Mouse (Mus musculus) liver, embryonic 16.5 days (tissue): ENCODE results near the gene Ubl7. TPM values are rescaled to one million over a fixed set of nuclear protein-coding genes. Genes with fewer than 3 reads are reported as not detected.

Experiments
- ATAC-seq: fragments of 200-750 bp; cut with Nextera tagmentation; 2 replicates; pipeline ENCODE4 v1.8.0; 2017; ENCODE audit warnings: low read depth, mild to moderate bottlenecking, moderate number of reproducible peaks, moderate library complexity
- H3K27ac ChIP-seq: fragments of 300-500 bp; sonication (generic); 2 replicates; pipeline ENCODE4 v1.5.1; 2014; ENCODE audit warnings: mild to moderate bottlenecking, low read length
- H3K27me3 ChIP-seq: fragments of 300-500 bp; sonication (generic); 2 replicates; pipeline ENCODE4 v1.6.1; 2014; ENCODE audit warnings: low read depth, low read length, mixed read lengths; ENCODE audit not compliant: control insufficient read depth, insufficient read depth
- H3K36me3 ChIP-seq: fragments of 300-500 bp; sonication (generic); 2 replicates; pipeline ENCODE4 v1.6.1; 2014; ENCODE audit warnings: mild to moderate bottlenecking; ENCODE audit not compliant: control insufficient read depth, insufficient read depth
- H3K4me1 ChIP-seq: fragments of 300-500 bp; sonication (generic); 2 replicates; pipeline ENCODE4 v1.6.1; 2014; ENCODE audit warnings: low read depth, low read length, mixed read lengths; ENCODE audit not compliant: control insufficient read depth
- H3K4me2 ChIP-seq: fragments of 300-500 bp; sonication (generic); 2 replicates; pipeline ENCODE4 v1.6.1; 2014; ENCODE audit warnings: low read depth, low read length, mixed read lengths
- H3K4me3 ChIP-seq: fragments of 300-500 bp; sonication (generic); 2 replicates; pipeline ENCODE4 v1.5.1; 2014; ENCODE audit warnings: low read depth, mild to moderate bottlenecking, low read length
- H3K9ac ChIP-seq: fragments of 300-500 bp; sonication (generic); 2 replicates; pipeline ENCODE4 v1.6.1; 2014; ENCODE audit warnings: low read depth, low read length
- H3K9me3 ChIP-seq: fragments of 300-500 bp; sonication (generic); replicated peaks from 2 replicates; pipeline ENCODE4 v1.6.1; 2016; ENCODE audit warnings: low read length; ENCODE audit not compliant: control insufficient read depth
- WGBS: fragments of 180-500 bp; shearing (Covaris S2); extraction: QIAGEN DNeasy Blood & Tissue Kit; methylation state at CpG from one replicate; pipeline ENCODE4 v1.1.7; 2014; ENCODE audit not compliant: insufficient replicate concordance; 5-methylcytosine and 5-hydroxymethylcytosine counted together
- polyA plus RNA-seq: library from polyadenylated mRNA; unstranded; fragments of >200 nt; fragmentation: Nextera tagmentation; extraction: Ambion mirVana; gene quantifications from 2 replicates; pipeline ENCODE4 v1.2.1, GENCODE M21; 2015

The Ubl7 gene
- polyA plus RNA-seq, 1 experiment from 2014 or later, result 50.5 TPM

DNA sequence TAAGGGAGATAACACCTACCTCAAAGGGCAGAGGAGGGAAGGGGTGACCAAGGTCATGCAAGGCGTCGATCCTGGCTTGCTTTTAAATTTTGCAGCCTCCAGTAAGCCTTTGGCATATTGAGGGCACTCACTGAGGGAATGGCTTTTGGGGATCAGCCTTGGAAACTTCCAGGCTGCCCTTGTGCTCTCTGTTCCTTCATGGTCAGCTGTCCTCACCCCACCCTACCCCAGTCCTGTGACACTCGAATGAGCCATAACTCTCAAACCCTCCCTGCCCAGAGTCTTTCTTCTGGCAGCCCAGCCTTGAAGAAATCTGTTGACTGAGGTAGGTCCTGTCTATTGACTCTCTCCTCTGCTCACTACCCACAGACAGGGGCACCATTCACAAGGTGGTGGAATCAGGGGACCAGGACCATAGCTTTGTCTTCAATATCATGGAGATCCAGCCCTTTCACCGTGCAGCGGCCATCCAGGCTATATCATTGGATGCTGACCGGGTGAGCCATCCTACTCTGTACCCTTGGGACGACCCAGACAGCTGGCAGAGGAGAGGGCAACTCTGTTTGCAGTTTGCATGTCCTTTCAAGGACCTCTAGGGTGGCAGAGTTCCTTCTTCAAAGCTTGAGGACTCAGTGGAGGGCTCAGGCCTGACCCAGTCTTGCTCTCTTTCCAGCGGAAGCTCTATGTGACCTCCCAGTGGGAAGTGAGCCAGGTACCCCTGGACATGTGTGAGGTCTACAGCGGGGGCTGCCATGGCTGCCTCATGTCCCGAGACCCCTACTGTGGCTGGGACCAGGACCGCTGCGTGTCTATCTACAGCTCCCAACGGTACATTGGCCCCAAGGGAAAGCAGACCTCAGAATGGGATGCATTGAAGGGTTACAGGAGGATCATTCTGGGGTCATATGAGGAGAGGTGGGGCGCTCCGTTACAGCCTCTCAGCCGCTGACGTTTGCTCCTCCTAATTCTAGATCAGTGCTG is 49.4 kb downstream of the Ubl7 start:
- H3K27me3 ChIP-seq, result no peaks in the 10 kb centered on the region
- H3K4me1 ChIP-seq, result no peaks in the 10 kb centered on the region
- no peak overlapping the region for H3K27ac ChIP-seq
- 64% methylated on average over 17 of the region's 17 CpGs for WGBS
- H3K9ac ChIP-seq, result no peak overlapping the region
- no peaks in the 10 kb centered on the region for H3K36me3 ChIP-seq
- ATAC-seq, result no peak
- no peaks in the 10 kb centered on the region for H3K9me3 ChIP-seq
- H3K4me3 ChIP-seq, result no peak overlapping the region
- no peak overlapping the region for H3K4me2 ChIP-seq

DNA sequence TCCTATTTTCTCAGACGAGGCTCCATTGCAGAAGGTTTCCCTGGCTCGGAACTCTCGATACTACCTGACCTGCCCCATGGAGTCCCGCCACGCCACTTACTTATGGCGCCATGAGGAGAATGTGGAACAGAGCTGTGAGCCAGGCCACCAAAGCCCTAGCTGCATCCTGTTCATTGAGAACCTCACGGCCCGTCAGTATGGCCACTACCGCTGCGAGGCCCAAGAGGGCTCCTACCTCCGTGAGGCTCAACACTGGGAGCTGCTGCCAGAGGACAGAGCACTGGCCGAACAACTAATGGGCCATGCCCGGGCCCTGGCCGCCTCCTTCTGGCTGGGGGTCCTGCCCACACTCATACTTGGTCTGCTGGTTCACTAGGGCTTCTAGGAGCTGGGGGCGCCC is 50.4 kb downstream of the Ubl7 start:
- no peak overlapping the region for H3K27ac ChIP-seq
- no peak for ATAC-seq
- WGBS, result 79% methylated on average over 15 of the region's 15 CpGs

DNA sequence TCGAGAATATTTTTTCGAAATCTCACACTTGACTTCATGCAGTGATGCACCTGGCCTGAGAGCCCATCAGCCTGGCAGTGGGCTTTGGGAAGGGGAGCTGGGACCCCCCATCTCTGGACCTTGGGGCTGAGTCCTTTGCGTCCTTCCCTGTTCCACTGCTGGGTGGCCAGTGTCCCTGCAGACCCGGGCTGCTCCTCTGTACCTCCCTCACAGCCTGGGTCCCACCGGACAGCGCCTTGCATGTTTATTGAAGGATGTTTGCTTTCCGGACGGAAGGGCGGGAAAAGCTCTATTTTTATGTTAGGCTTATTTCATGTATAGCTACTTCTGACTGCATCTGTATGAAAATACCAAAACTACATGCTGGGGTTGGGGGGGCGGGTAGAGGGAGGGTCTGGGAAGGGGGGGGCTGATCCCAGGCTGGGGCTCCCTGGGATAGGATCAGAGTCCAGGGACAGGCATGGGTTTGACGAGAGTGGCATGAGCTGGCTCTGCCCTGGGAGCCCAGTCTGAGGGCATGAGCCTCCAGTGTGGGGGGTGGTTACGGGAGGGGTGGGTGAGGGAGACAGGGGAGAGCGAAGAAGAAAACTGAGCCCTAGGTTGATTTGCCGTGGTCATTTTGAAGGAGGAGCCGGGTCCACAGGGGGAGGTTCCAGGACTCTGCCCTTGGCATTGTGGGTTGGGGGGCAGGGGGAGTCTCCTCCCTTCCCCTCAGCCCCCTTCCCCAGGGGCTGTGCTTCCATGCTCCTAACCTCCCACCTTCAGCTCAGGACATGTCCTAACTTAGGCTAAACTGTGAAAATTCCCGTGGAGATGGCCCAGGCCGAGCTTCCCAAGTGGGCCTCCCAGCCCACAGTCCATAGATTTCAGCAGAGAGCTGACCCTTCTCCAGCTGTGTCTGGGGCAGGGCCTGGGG is 51.3 kb downstream of the Ubl7 start:
- Histone ChIP-seq H3K36me3 (no peaks in the 10 kb centered on the region), H3K4me3 (no peak overlapping the region), H3K27ac (no peak overlapping the region), H3K9ac (no peak overlapping the region), H3K4me2 (no peak overlapping the region), H3K27me3 (no peaks in the 10 kb centered on the region), H3K4me1 (no peaks in the 10 kb centered on the region), H3K9me3 (no peaks in the 10 kb centered on the region)
- ATAC-seq, result no peak
- 53% methylated on average over 17 of the region's 17 CpGs for WGBS

More for the DNA sequence above, 50.4 kb downstream of the Ubl7 start:
- Histone ChIP-seq H3K4me2 (no peak overlapping the region), H3K4me3 (no peak overlapping the region), H3K36me3 (no peaks in the 10 kb centered on the region), H3K9me3 (no peaks in the 10 kb centered on the region), H3K9ac (no peak overlapping the region), H3K4me1 (no peaks in the 10 kb centered on the region), H3K27me3 (no peaks in the 10 kb centered on the region)

DNA sequence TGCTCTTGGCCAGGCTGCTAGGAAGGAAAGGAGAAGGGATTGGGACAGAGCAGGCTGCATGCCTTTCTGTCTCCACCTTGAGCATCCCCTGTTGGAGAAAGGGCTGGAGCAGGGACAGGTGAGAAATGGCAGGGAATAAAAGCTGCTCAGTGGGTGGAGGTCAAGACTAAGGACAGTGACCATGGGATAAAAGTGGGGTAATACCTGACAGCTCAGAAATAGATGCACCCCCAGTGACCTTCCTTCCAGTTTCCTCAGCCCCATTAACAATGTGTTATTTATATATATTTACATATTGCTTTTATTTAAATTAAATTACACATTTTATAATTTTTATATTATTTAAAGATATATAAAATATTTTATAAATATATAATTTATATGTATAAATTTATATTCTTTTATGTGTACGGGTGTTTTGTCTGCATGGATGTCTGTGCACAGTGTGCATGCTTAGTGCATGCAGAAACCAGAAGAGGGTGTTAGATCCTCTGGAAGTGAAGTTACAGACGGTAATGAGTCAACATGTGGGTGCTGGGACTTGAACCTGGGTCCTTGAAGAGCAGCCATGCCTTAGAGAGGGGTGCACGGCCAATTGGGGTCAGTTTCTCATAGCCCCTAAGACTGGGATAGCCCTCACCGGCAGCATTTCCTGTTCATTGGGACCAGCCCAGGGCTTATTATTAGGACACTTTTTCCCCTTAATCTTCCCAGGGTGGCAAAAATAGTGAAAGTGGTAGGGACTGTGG is 52.6 kb downstream of the Ubl7 start:
- Histone ChIP-seq H3K9me3 (no peaks in the 10 kb centered on the region), H3K27ac (no peak overlapping the region), H3K4me2 (no peak overlapping the region), H3K27me3 (no peaks in the 10 kb centered on the region), H3K36me3 (no peaks in the 10 kb centered on the region), H3K9ac (no peak overlapping the region), H3K4me3 (no peak overlapping the region), H3K4me1 (no peaks in the 10 kb centered on the region)
- 62% methylated on average over 4 of the region's 4 CpGs for WGBS
- ATAC-seq, result no peak

DNA sequence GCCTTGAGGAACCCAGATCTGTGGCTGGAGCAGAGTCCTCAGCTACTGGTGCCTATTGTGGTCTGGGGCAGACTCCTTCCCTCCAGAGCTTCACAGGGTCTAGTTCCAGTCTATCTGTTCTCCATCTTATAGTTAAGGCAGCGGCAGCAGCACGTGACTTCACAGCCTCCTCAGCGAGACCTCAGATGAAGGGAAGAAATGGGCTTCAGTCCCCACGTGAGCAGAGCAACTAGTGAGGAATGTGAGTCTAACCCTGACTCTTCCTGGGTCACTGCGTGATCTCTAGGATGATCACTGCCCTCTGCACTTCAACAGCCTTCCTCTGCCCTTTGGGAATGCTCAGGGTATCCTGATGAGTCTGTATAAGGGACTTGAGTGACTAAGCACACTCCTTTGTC is 53.2 kb downstream of the Ubl7 start:
- 61% methylated on average over 5 of the region's 5 CpGs for WGBS
- Histone ChIP-seq H3K4me1 (peaks cover 5% of the 10 kb centered on the region), H3K27ac (no peak overlapping the region), H3K4me2 (no peak overlapping the region), H3K9ac (no peak overlapping the region), H3K36me3 (no peaks in the 10 kb centered on the region), H3K9me3 (no peaks in the 10 kb centered on the region), H3K4me3 (no peak overlapping the region), H3K27me3 (no peaks in the 10 kb centered on the region)
- ATAC-seq, result no peak

DNA sequence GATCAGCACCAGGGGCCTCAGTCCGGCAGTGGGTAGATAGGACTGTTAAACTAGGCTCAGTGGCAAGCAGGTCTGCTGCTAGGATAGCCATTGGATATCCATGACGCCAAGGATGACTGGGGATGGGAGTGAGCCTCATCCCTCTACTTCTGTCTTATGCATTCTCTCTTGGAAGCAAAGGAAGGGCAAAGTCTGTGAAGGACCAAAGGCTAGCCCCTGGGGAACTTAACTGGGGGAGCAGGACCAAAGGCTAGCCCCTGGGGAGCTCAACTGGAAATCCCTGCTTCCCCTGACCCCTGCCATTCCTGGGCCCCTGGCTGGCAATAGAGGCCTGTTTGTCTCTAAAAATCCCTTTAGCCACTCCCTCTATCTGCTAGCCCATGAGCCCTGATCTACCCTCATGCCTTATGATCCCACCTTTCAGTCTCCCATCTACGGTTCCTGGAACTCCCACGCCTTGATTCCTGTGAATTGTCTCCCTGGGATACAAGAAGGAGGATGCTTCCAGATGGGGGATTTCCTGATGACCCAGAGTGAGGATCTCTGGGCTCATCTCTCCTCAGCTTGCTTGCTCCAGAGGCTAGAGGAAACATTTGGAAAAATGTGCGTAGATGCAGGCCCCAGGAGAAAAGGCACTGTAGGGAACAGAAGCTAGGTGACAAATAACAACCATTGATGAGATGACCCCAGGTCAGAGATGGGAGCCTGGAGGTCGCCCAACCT is 53.9 kb downstream of the Ubl7 start:
- no peak overlapping the region for H3K4me2 ChIP-seq
- peaks cover 5% of the 10 kb centered on the region for H3K4me1 ChIP-seq
- 54% methylated on average over 6 of the region's 6 CpGs for WGBS
- no peaks in the 10 kb centered on the region for H3K36me3 ChIP-seq
- no peak overlapping the region for H3K4me3 ChIP-seq
- H3K9me3 ChIP-seq, result no peaks in the 10 kb centered on the region
- no peak overlapping the region for H3K27ac ChIP-seq
- no peaks in the 10 kb centered on the region for H3K27me3 ChIP-seq
- no peak for ATAC-seq
- H3K9ac ChIP-seq, result no peak overlapping the region

DNA sequence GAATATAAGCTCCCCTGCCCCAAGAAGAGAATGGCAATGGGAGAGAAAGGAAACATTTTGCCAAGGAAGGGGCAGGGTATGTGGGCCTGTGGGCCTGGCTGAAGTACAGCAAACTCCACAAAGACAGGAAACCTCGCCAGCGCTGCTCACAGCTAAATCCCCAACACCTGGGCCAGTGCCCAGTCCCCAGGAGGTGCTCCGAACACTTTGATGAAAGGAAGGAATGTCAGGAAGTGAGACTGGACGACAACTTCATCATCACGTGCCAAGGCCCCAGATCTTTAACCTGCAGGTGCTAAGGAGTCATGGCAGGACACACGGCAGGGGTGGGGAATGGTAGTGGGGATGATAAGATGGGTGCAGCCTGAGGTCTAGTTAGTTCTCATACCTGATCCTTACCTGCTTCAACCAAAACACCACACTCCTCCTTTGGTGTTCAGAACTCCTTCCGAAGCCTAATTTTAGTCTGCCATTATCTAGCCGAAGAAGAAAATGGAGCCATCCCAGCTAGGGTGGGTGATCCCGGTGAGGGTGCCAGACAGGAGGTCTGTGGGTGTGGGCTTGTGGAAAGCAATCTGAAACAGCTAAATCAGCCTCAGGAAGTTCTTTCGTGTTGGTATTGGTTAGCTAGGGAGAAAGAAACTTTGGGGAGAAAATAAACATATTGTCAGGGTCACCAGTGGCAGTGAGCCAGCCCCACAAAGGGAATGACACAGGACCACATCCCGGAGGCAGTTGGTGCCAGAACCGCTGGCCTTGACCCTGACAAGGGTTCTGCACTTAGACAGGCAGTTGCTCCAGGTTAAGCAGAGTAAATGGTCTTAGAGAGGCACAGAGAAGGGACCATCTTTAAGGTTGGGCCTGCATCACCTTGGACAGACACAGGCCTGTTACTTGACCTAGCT is 54.8 kb downstream of the Ubl7 start:
- Histone ChIP-seq H3K9me3 (no peaks in the 10 kb centered on the region), H3K4me2 (no peak overlapping the region), H3K4me3 (no peak overlapping the region), H3K27ac (no peak overlapping the region), H3K27me3 (no peaks in the 10 kb centered on the region), H3K9ac (no peak overlapping the region), H3K36me3 (no peaks in the 10 kb centered on the region), H3K4me1 (peaks cover 5% of the 10 kb centered on the region)
- 53% methylated on average over 12 of the region's 12 CpGs for WGBS
- no peak for ATAC-seq
